7 mouse cellular contexts compared by ENCODE assay signal in genomic region chr15:99670154-99670821, GRCm38 (mm10). TPM values are rescaled to one million over a fixed set of nuclear protein-coding genes. Genes with fewer than 3 reads are reported as not detected.
A peak's percentile ranks its signal among the peaks of the same experiment; 100 is the strongest.
DNase-seq lines count a peak whose midpoint lies in the region; ATAC-seq lines count a peak whose summit lies in the region.

Gene Asic1, plus strand, starts transcription at chr15:99670368.

- peak within 1 kb of the TSS; percentile 91 for H3K4me2 ChIP-seq in intestine, embryonic 14.5 days (ENCODE audit: low read length)

- peak within 1 kb of the TSS; percentile 37 for H3K4me3 ChIP-seq in intestine, embryonic 14.5 days (ENCODE audit: low read depth, low read length)
- H3K4me3 ChIP-seq in midbrain, embryonic 10.5 days, result peak within 1 kb of the TSS; percentile 68

- no peaks in the 10 kb centered on the region for H3K36me3 ChIP-seq in intestine, embryonic 14.5 days (ENCODE audit: control insufficient read depth, insufficient read depth, low read length)
- no peaks in the 10 kb centered on the region for H3K36me3 ChIP-seq in midbrain, embryonic 10.5 days

- under 1% methylated on average over 54 of the region's 74 CpGs for WGBS in intestine, embryonic 14.5 days
- WGBS in midbrain, embryonic 10.5 days, result 2% methylated on average over 74 of the region's 74 CpGs

- intact Hi-C loops in gastrocnemius, postnatal 14 days (cut with DNase I; ENCODE audit: low total_unique reads), result no loop called here
- intact Hi-C loops in left cerebral cortex, postnatal 14 days (cut with DNase I), result loop anchor here (10.0 kb wide), 1 partner anchor 255 kb away; no protein-coding TSS in a partner anchor

- peak within 1 kb of the TSS; percentile 22 for H3K9ac ChIP-seq in intestine, embryonic 14.5 days (ENCODE audit: low read length)

- H3K4me1 ChIP-seq in intestine, embryonic 14.5 days (replicated peaks; ENCODE audit: control insufficient read depth, insufficient read depth, low read length), result peaks cover 5% of the 10 kb centered on the region
- H3K4me1 ChIP-seq in midbrain, embryonic 10.5 days, result peaks cover 59% of the 10 kb centered on the region

- H3K27ac ChIP-seq in intestine, embryonic 14.5 days (ENCODE audit: low read depth), result no peak within 1 kb of the TSS
- H3K27ac ChIP-seq in midbrain, embryonic 10.5 days (replicated peaks), result peak within 1 kb of the TSS; percentile 81

- peak; percentile 72 for ATAC-seq in intestine, embryonic 14.5 days (replicated peaks; ENCODE audit: low FRiP score, low TSS enrichment, low read depth)

- H3K27me3 ChIP-seq in intestine, embryonic 14.5 days (replicated peaks; ENCODE audit: control insufficient read depth, insufficient read depth, low read length), result peaks cover 53% of the 10 kb centered on the region
- peaks cover 84% of the 10 kb centered on the region for H3K27me3 ChIP-seq in midbrain, embryonic 10.5 days (ENCODE audit: low read depth, poor library complexity, severe bottlenecking)

- no peaks in the 10 kb centered on the region for H3K9me3 ChIP-seq in intestine, embryonic 14.5 days (ENCODE audit: control insufficient read depth, low read length)
- no peaks in the 10 kb centered on the region for H3K9me3 ChIP-seq in midbrain, embryonic 10.5 days (replicated peaks)

- DNase-seq in adrenal gland, adult (ENCODE audit: inconsistent age in 2 of 2, low spot score in 1 of 2), result peak; percentile 76 to 87
- DNase-seq in cerebellum, postnatal 25 days, result peak; percentile 87 to 90
- peak; percentile 79 for DNase-seq in gastrocnemius, postnatal 14 days
- DNase-seq in intestine, embryonic 14.5 days (ENCODE audit: low spot score), result peak; percentile 77
- peak; percentile 73 to 74 for DNase-seq in left cerebral cortex, postnatal 14 days (ENCODE audit: low spot score in 2 of 2)
- peak; percentile 68 for DNase-seq in midbrain, embryonic 10.5 days (ENCODE audit: low spot score)
- DNase-seq in skeletal muscle tissue, adult 2 months (ENCODE audit: low read depth, low spot score), result peak; percentile 22

RNA-seq across cellular contexts. Expression of gene Asic1, which starts in this region (rescaled TPM):
- total RNA-seq in gastrocnemius, postnatal 14 days (2021), result 1 to 10 TPM in 1 of 2 experiments, under 1 TPM in 1; 0.69 to 1.0 TPM
- 1.3 and 1.7 TPM in 2 replicates for polyA plus RNA-seq in intestine, embryonic 14.5 days (2014; fragmentation: Nextera tagmentation; extraction: Ambion mirVana)
- total RNA-seq in left cerebral cortex, postnatal 14 days (2021), result 10 to 100 TPM; 83.1 to 91.8 TPM
- polyA plus RNA-seq in midbrain, embryonic 10.5 days (2016; fragmentation: Nextera tagmentation; extraction: Ambion mirVana), result 6.0 and 14.9 TPM in 2 replicates

Comparison
In these comparisons a context has a peak if more than half of its experiments do, and no peak if none do; other contexts are left out.
1. RNA of gene Asic1 (total RNA-seq): 83.1 to 91.8 TPM in left cerebral cortex, postnatal 14 days; 0.69 to 1.0 TPM in gastrocnemius, postnatal 14 days; every median in the first group is over 10 times any median in the second.
2. DNase-seq: peak in every context shown above with its lines; median percentile 88 in cerebellum, postnatal 25 days; 82 in adrenal gland, adult; 79 in gastrocnemius, postnatal 14 days; 77 in intestine, embryonic 14.5 days; 74 in left cerebral cortex, postnatal 14 days; 68 in midbrain, embryonic 10.5 days; 22 in skeletal muscle tissue, adult 2 months.